Mouse (Mus musculus) left cerebral cortex, adult 9 months (tissue): ENCODE measurements around the gene Rbm15b.

Experiments
- DNase-seq, 2 experiments: peaks; one replicate each; pipeline ENCODE4 v3.0.0; 2022; ENCODE audit warnings: low spot score in 2 of 2

Rbm15b gene

GRCm38 (mm10) chr9:106886828-106887702, at the start of gene Rbm15b:
Gene Rbm15b, minus strand, starts transcription at chr9:106887428.
- peak; percentile 95 to 98 for DNase-seq

GRCm38 (mm10) chr9:106934998-106935397, 47.8 kb upstream of the Rbm15b start:
- DNase-seq, result no peak

GRCm38 (mm10) chr9:106914878-106915277, 27.6 kb upstream of the Rbm15b start:
- no peak for DNase-seq

- DNase-seq, result no peak
These were observed 26.5 kb upstream of the Rbm15b start for GRCm38 (mm10) chr9:106913759-106914158.

- DNase-seq, result no peak
These were observed 24.4 kb upstream of the Rbm15b start for GRCm38 (mm10) chr9:106911624-106912023.

- DNase-seq, result no peak
These were observed 21.5 kb upstream of the Rbm15b start for GRCm38 (mm10) chr9:106908715-106909114.

GRCm38 (mm10) chr9:106908174-106908573, 20.9 kb upstream of the Rbm15b start:
- DNase-seq, result no peak

- DNase-seq, result no peak
These were observed 19.4 kb upstream of the Rbm15b start for GRCm38 (mm10) chr9:106906597-106906996.

GRCm38 (mm10) chr9:106903791-106904134, 16.5 kb upstream of the Rbm15b start:
- DNase-seq, result no peak

GRCm38 (mm10) chr9:106903099-106903790, 16.0 kb upstream of the Rbm15b start:
- DNase-seq, result no peak

- DNase-seq, result no peak
These were observed 14.4 kb upstream of the Rbm15b start for GRCm38 (mm10) chr9:106901596-106901995.

GRCm38 (mm10) chr9:106898901-106899300, 11.7 kb upstream of the Rbm15b start:
- DNase-seq, result no peak

GRCm38 (mm10) chr9:106893327-106893726, 6.1 kb upstream of the Rbm15b start:
- DNase-seq, result no peak

GRCm38 (mm10) chr9:106892552-106892875, 5.3 kb upstream of the Rbm15b start:
- DNase-seq, result no peak

GRCm38 (mm10) chr9:106891829-106892551, 4.8 kb upstream of the Rbm15b start, which contains the start of gene Manf:
Gene Manf, minus strand, starts transcription at chr9:106891979.
- DNase-seq, result peak; percentile 98 to 99

- no peak for DNase-seq
These were observed 4.1 kb upstream of the Rbm15b start for GRCm38 (mm10) chr9:106891341-106891741.

- no peak for DNase-seq
These were observed 3.4 kb upstream of the Rbm15b start for GRCm38 (mm10) chr9:106890496-106891240.

- no peak for DNase-seq
These were observed 2.1 kb upstream of the Rbm15b start for GRCm38 (mm10) chr9:106889321-106889720.

GRCm38 (mm10) chr9:106888346-106888745, 1.1 kb upstream of the Rbm15b start:
- no peak for DNase-seq

- no peak for DNase-seq
These were observed 1.1 kb downstream of the Rbm15b start for GRCm38 (mm10) chr9:106885901-106886731.
